Mouse (Mus musculus): ENCODE results near the gene Nr1h3. TPM values are rescaled to one million over a fixed set of nuclear protein-coding genes. Genes with fewer than 3 reads are reported as not detected.

Gene Nr1h3
- 0.87 TPM for polyA plus RNA-seq (2014; fragmentation: Illumina TruSeq; extraction: RNeasy Lipid Tissue Mini Kit (QIAGEN cat#74804); ENCODE audit: low read depth, low replicate concordance)

DNA sequence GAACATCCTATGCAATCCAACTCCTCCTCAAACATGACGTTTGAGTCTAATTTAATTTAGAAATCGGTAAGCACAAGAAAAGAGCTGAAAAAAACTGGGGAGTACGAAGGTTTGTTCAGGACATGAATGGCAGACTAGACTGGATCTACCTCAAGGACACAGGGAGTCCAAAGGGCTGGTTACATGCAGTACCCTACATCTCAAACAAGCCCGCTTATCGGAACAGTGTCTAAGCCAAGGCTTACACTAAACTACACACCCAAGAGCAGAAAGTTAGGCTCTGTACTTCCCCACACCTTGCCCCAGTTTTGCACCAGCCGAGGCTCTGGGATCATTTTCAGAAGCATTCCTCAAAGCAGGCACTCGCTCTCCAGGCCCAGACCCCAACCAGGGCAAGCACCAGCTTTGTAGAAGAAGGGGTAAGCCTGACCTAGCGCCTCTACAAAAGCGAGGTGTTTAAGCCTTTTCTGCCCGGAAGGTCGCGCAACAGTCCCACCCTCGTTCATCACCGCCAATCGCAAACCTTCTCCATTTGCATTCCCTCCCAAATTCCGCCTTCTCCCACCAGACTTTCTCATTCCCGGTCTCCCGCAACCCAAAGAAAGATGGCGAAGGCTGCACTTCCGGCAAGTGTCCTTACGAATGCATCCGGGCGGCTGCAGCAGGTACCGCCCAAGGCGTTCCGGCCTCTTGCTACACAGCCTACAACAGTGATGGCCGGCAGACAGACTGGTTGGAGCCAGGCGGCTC is at the start of gene Nr1h3, which contains the start of gene Acp2:
Gene Nr1h3, minus strand, starts transcription at position 613 of the 750 bp plus-strand sequence.
Gene Acp2, plus strand, starts transcription at position 664 of the 750 bp plus-strand sequence.

DNA sequence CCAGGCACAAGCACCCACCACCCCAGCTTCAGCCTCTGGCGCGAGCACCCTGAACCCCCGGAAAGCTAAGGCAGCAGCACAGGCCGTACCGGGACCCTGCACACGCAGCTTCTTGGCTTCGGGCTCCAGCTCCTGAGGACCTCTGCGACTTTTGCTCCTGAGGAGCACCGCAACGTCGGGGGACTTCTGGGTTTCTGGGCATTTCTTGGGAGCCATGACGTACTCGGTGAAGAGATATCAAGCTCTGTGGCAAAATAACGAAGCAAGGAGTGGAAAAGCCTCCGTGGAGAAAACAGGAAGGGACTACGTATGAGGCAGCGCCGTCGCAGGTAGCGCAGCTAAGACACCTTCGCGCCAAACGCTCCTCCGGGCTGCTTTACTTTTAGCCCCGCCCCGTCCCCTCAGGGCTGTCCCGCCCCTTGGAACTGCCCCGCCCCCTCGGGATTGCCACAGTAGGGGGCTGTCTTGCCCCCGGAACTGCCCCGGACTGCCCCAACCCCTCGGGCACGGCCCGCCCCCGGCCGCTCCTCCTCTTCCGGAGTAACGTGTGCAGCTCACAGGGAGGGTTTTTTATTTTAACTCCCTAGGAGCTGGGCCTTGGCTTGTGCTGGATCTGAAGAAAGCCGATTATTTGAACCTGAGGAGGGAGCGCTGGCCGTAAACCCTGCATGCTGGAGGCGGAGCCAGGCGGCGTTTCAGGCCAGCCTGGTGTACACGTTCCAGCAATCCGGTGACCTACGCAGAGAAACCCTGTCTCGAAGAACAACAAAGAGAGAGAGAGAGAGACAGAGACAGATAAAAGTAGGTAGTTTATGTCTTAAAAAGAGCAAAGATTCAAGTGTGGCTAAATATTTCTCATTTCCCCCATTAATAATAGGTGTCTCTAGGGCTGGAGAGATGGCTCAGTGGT is 34.2 kb upstream of the Nr1h3 start, which contains the start of gene Ddb2:
Gene Ddb2, minus strand, starts transcription at position 382 of the 910 bp plus-strand sequence.

DNA sequence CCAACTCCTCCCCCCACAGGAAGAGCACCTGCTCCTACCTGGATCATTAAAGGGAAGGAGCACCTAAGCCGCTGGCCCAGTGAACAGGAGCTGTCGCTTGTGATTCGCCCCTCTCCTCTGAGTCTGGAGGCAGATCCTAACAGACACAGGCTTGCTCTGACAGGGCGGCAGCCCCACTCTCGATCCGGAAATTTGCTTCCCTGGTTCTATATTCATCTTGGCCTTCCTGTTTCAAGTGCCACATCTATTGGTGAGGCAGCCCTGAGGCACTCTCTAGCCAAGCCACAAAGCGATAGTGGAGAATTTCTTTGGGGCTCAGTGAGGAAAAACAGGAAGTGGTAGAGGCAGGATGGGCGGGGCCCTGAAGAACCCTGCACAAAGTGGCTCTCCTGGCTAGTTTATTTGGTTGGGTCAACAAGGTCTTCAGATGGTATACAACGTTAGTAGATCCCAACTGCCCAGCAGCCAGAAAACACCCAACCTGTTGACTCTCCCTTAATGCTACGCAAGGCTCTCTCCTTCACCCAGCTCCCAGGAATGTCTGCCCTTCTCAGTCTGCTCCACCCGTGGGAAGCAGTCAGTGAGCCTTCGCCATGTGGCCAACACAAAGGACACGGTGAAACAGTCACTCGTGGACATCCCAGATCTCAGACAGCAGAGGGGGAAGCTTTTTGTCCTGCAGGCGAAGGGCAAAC is 18.8 kb downstream of the Nr1h3 start, which contains the start of gene Madd:
Gene Madd, minus strand, starts transcription at position 127 of the 695 bp plus-strand sequence.

Other genes with a start within 250 kb of the Nr1h3 start
- not detected for gene Rapsn, start 167.2 kb downstream of the Nr1h3 start, polyA plus RNA-seq (2014; fragmentation: Illumina TruSeq; extraction: RNeasy Lipid Tissue Mini Kit (QIAGEN cat#74804); ENCODE audit: low read depth, low replicate concordance)
- 142 TPM for gene Psmc3, start 148.8 kb downstream of the Nr1h3 start, polyA plus RNA-seq (2014; fragmentation: Illumina TruSeq; extraction: RNeasy Lipid Tissue Mini Kit (QIAGEN cat#74804); ENCODE audit: low read depth, low replicate concordance)
- 5.1 TPM for gene Slc39a13, start 132.4 kb downstream of the Nr1h3 start, polyA plus RNA-seq (2014; fragmentation: Illumina TruSeq; extraction: RNeasy Lipid Tissue Mini Kit (QIAGEN cat#74804); ENCODE audit: low read depth, low replicate concordance)
- not detected for gene Spi1, start 120.4 kb downstream of the Nr1h3 start, polyA plus RNA-seq (2014; fragmentation: Illumina TruSeq; extraction: RNeasy Lipid Tissue Mini Kit (QIAGEN cat#74804); ENCODE audit: low read depth, low replicate concordance)
- gene Mybpc3, start 84.7 kb downstream of the Nr1h3 start, polyA plus RNA-seq (2014; fragmentation: Illumina TruSeq; extraction: RNeasy Lipid Tissue Mini Kit (QIAGEN cat#74804); ENCODE audit: low read depth, low replicate concordance), result not detected
- gene Madd, start 19.0 kb downstream of the Nr1h3 start, polyA plus RNA-seq (2014; fragmentation: Illumina TruSeq; extraction: RNeasy Lipid Tissue Mini Kit (QIAGEN cat#74804); ENCODE audit: low read depth, low replicate concordance), result 4.2 TPM
- 70.3 TPM for gene Acp2, start 51 bp upstream of the Nr1h3 start, polyA plus RNA-seq (2014; fragmentation: Illumina TruSeq; extraction: RNeasy Lipid Tissue Mini Kit (QIAGEN cat#74804); ENCODE audit: low read depth, low replicate concordance)
- 13.6 TPM for gene Ddb2, start 34.1 kb upstream of the Nr1h3 start, polyA plus RNA-seq (2014; fragmentation: Illumina TruSeq; extraction: RNeasy Lipid Tissue Mini Kit (QIAGEN cat#74804); ENCODE audit: low read depth, low replicate concordance)
- 5.4 TPM for gene Pacsin3, start 53.1 kb upstream of the Nr1h3 start, polyA plus RNA-seq (2014; fragmentation: Illumina TruSeq; extraction: RNeasy Lipid Tissue Mini Kit (QIAGEN cat#74804); ENCODE audit: low read depth, low replicate concordance)
- 25.7 TPM for gene Arfgap2, start 62.1 kb upstream of the Nr1h3 start, polyA plus RNA-seq (2014; fragmentation: Illumina TruSeq; extraction: RNeasy Lipid Tissue Mini Kit (QIAGEN cat#74804); ENCODE audit: low read depth, low replicate concordance)
- 13.8 TPM for gene 1110051M20Rik, start 241.9 kb upstream of the Nr1h3 start, polyA plus RNA-seq (2014; fragmentation: Illumina TruSeq; extraction: RNeasy Lipid Tissue Mini Kit (QIAGEN cat#74804); ENCODE audit: low read depth, low replicate concordance)